8 mouse cellular contexts compared by ENCODE assay signal in genomic region chrX:71311229-71311628, GRCm38 (mm10). TPM values are rescaled to one million over a fixed set of nuclear protein-coding genes. Genes with fewer than 3 reads are reported as not detected.
DNase-seq lines count a peak whose midpoint lies in the region; ATAC-seq and TF ChIP-seq lines count a peak whose summit lies in the region.

No protein-coding gene starts in this region.

- ATAC-seq in heart, embryonic 11.5 days (replicated peaks; ENCODE audit: insufficient number of reproducible peaks, low FRiP score, low TSS enrichment): no peak
- no peak for ATAC-seq in lung, postnatal 0 days

- peak; percentile 47 to 60 for DNase-seq in heart, adult 18-20 months
- DNase-seq in MN1 (ENCODE audit: low spot score): peak; percentile 6
- peak; percentile 63 to 70 for DNase-seq in cerebellum, adult 18-20 months
- peak; percentile 4 to 31 for DNase-seq in frontal cortex, postnatal 36 days (ENCODE audit: low spot score in 2 of 2)
- DNase-seq in kidney, postnatal 36 days: peak; percentile 54 to 67
- peak; percentile 66 for DNase-seq in lung, postnatal 0 days (ENCODE audit: low spot score)
- DNase-seq in right cerebral cortex, postnatal 10 days (ENCODE audit: low spot score in 2 of 2): peak; percentile 46 to 66

- TF ChIP-seq EP300 in lung, postnatal 0 days (IDR thresholded peaks at IDR 0.05): no peak

- no peak overlapping the region for H3K9ac ChIP-seq in heart, embryonic 11.5 days (ENCODE audit: low read depth, low read length)
- H3K9ac ChIP-seq in lung, postnatal 0 days (replicated peaks; ENCODE audit: low read depth): no peak overlapping the region

- peak; percentile 79 for TF ChIP-seq CTCF in lung, postnatal 0 days (IDR thresholded peaks at IDR 0.05)

- H3K36me3 ChIP-seq in heart, embryonic 11.5 days (ENCODE audit: control insufficient read depth, insufficient read depth, low read length): no peaks in the 10 kb centered on the region
- no peaks in the 10 kb centered on the region for H3K36me3 ChIP-seq in lung, postnatal 0 days (ENCODE audit: insufficient read depth, low read length)

- H3K4me3 ChIP-seq in heart, embryonic 11.5 days (ENCODE audit: low read depth, low read length): no peak overlapping the region
- no peak overlapping the region for H3K4me3 ChIP-seq in lung, postnatal 0 days (ENCODE audit: low read depth, low read length)

- no peak overlapping the region for H3K27ac ChIP-seq in heart, embryonic 11.5 days (ENCODE audit: low read depth, low read length)
- H3K27ac ChIP-seq in lung, postnatal 0 days (ENCODE audit: low read length): no peak overlapping the region

- WGBS in heart, embryonic 11.5 days (ENCODE audit: insufficient replicate concordance): 32% methylated on average over 8 of the region's 8 CpGs
- 33% methylated on average over 8 of the region's 8 CpGs for WGBS in lung, postnatal 0 days

- no peak overlapping the region for H3K4me2 ChIP-seq in heart, embryonic 11.5 days
- H3K4me2 ChIP-seq in lung, postnatal 0 days (replicated peaks; ENCODE audit: low read depth, low read length): no peak overlapping the region

- H3K9me3 ChIP-seq in heart, embryonic 11.5 days (replicated peaks; ENCODE audit: control insufficient read depth, low read length): no peaks in the 10 kb centered on the region
- H3K9me3 ChIP-seq in lung, postnatal 0 days (ENCODE audit: low read length): no peaks in the 10 kb centered on the region

- H3K4me1 ChIP-seq in heart, embryonic 11.5 days (ENCODE audit: control insufficient read depth, insufficient read depth, low read length): no peaks in the 10 kb centered on the region
- no peaks in the 10 kb centered on the region for H3K4me1 ChIP-seq in lung, postnatal 0 days (ENCODE audit: insufficient read depth, low read depth, low read length)

- H3K27me3 ChIP-seq in heart, embryonic 11.5 days (ENCODE audit: control insufficient read depth, insufficient read depth, low read length): peaks cover 7% of the 10 kb centered on the region; the same call in 1 of the 2 replicates
- H3K27me3 ChIP-seq in lung, postnatal 0 days (replicated peaks; ENCODE audit: insufficient read depth, low read length): no peaks in the 10 kb centered on the region

RNA-seq across cellular contexts. Expression of gene Mtmr1, which starts 53.3 kb away (rescaled TPM):
- 10 to 100 TPM; 25.4 to 25.8 TPM for total RNA-seq in heart, adult 18-20 months (2021)
- 11.3 and 11.7 TPM in 2 replicates for polyA plus RNA-seq in heart, embryonic 11.5 days (2014; fragmentation: Nextera tagmentation; extraction: Ambion mirVana)
- 7.6 TPM in 2 replicates for polyA plus RNA-seq in lung, postnatal 0 days (2015; fragmentation: Nextera tagmentation; extraction: Ambion mirVana)

Comparison
In these comparisons a context has a peak if more than half of its experiments do, and no peak if none do; other contexts are left out.
1. DNase-seq: peak in every context shown above with its lines; median percentile 66 in cerebellum, adult 18-20 months; 66 in lung, postnatal 0 days; 60 in kidney, postnatal 36 days; 56 in right cerebral cortex, postnatal 10 days; 54 in heart, adult 18-20 months; 18 in frontal cortex, postnatal 36 days; 6 in MN1.